Mouse (Mus musculus) gastrocnemius, postnatal 14 days (tissue): ENCODE results near the gene Zfp944. TPM values are rescaled to one million over a fixed set of nuclear protein-coding genes. Genes with fewer than 3 reads are reported as not detected.
"Not testable (repeated sequence)": the region's sequence is repeated elsewhere in the genome, so short reads cannot be mapped to it uniquely, and the experiment has no call there.

Experiments
- DNase-seq: peaks from one replicate; pipeline ENCODE4 v3.0.0; 2021; ENCODE audit warnings: mixed read lengths
- intact Hi-C: fragments of 180-260 bp; cut with DNase I; formaldehyde crosslinking; loops from one replicate; pipeline ENCODE4 v1.15.1; 2025; ENCODE audit warnings: low total_unique reads
- long read RNA-seq, 2 experiments: library from polyadenylated mRNA; stranded (forward); transcript quantifications; one replicate each; pipeline ENCODE4 v2.0.0; 2021
- total RNA-seq, 2 experiments: library from RNA; stranded (reverse); gene quantifications; 2 replicates each; pipeline ENCODE4 v1.2.3; 2021

Gene Zfp944
- total RNA-seq: 1 to 10 TPM; 3.3 to 4.0 TPM
- long read RNA-seq, experiment 1, partial matches to known transcripts: 1 of 9 reads
- long read RNA-seq, experiment 1, other reads (novel, unspliced or antisense): 5 of 9 reads
- long read RNA-seq, experiment 2, partial matches to known transcripts: 1 of 7 reads
- long read RNA-seq, experiment 2, other reads (novel, unspliced or antisense): 4 of 7 reads

GRCm38 (mm10) chr17:22361101-22361781, at the start of gene Zfp944, which contains the start of gene Zfp758:
Gene Zfp944 (minus strand): TSS chr17:22361400.
Gene Zfp758 (plus strand): TSS chr17:22361453.
- intact Hi-C loops: not testable (repeated sequence)
- DNase-seq: peak; percentile 19

- intact Hi-C loops: loop anchor here (5.0 kb wide), 1 partner anchor 53 kb away; no protein-coding TSS in a partner anchor
- no peak for DNase-seq
Measured at GRCm38 (mm10) chr17:22410756-22411155, 49.6 kb upstream of the Zfp944 start.

GRCm38 (mm10) chr17:22363895-22364294, 2.7 kb upstream of the Zfp944 start:
- DNase-seq: no peak
- intact Hi-C loops: no loop called here

GRCm38 (mm10) chr17:22360572-22360971, 628 bp downstream of the Zfp944 start:
- intact Hi-C loops: no loop called here
- no peak for DNase-seq

- DNase-seq: peak; percentile 5
- intact Hi-C loops: no loop called here
Measured at GRCm38 (mm10) chr17:22352794-22353193, 8.4 kb downstream of the Zfp944 start.

GRCm38 (mm10) chr17:22315247-22315646, 46.0 kb downstream of the Zfp944 start:
- DNase-seq, intact Hi-C loops: not testable (repeated sequence)

- peak; percentile 85 for DNase-seq
- intact Hi-C loops: not testable (repeated sequence)
Measured at GRCm38 (mm10) chr17:22314730-22315226, 46.4 kb downstream of the Zfp944 start, which contains the start of gene CT030661.1. Gene CT030661.1 (minus strand): TSS chr17:22314837.

- intact Hi-C loops, DNase-seq: not testable (repeated sequence)
Measured at GRCm38 (mm10) chr17:22314219-22314618, 47.0 kb downstream of the Zfp944 start.

Other genes starting within 250 kb of the Zfp944 start
- gene Zfp947, start 195.2 kb downstream of the Zfp944 start, total RNA-seq: under 1 TPM; 0.58 to 0.98 TPM
- 1 to 10 TPM; 1.9 to 2.0 TPM for gene Zfp994, start 135.8 kb downstream of the Zfp944 start, total RNA-seq
- gene CT030661.1, start 46.6 kb downstream of the Zfp944 start, total RNA-seq: 1 to 10 TPM; 5.9 to 6.2 TPM
- 1 to 10 TPM; 5.3 to 5.5 TPM for gene Zfp758, start 53 bp upstream of the Zfp944 start, total RNA-seq
- 1 to 10 TPM; 3.4 to 3.5 TPM for gene Zfp946, start 62.8 kb upstream of the Zfp944 start, total RNA-seq
- gene Vmn2r111, start 212.1 kb upstream of the Zfp944 start, total RNA-seq: not detected
- gene Vmn2r112, start 239.6 kb upstream of the Zfp944 start, total RNA-seq: not detected